Mouse (Mus musculus): ENCODE results near the gene Il18r1.

Il18r1 gene

GRCm38 (mm10) chr1:40494594-40494993 lies 29.2 kb downstream of the Il18r1 start:
- no peak for DNase-seq (ENCODE audit: low spot score in 2 of 2)

GRCm38 (mm10) chr1:40499708-40500107 lies 34.4 kb downstream of the Il18r1 start:
- DNase-seq (ENCODE audit: low spot score in 2 of 2): no peak

GRCm38 (mm10) chr1:40501126-40501525 lies 35.8 kb downstream of the Il18r1 start:
- DNase-seq (ENCODE audit: low spot score in 2 of 2): no peak

GRCm38 (mm10) chr1:40501546-40502398 lies 36.4 kb downstream of the Il18r1 start:
- no peak for DNase-seq (ENCODE audit: low spot score in 2 of 2)

- no peak for DNase-seq (ENCODE audit: low spot score in 2 of 2)
These were observed 39.2 kb downstream of the Il18r1 start for GRCm38 (mm10) chr1:40504548-40504947.

- no peak for DNase-seq (ENCODE audit: low spot score in 2 of 2)
These were observed 49.7 kb downstream of the Il18r1 start, which contains the start of gene Il18rap for GRCm38 (mm10) chr1:40514851-40515585. Gene Il18rap, plus strand, starts transcription at chr1:40515362.

- no peak for DNase-seq (ENCODE audit: low spot score in 2 of 2)
These were observed 51.0 kb downstream of the Il18r1 start for GRCm38 (mm10) chr1:40516364-40516763.

GRCm38 (mm10) chr1:40522918-40523317 lies 57.6 kb downstream of the Il18r1 start:
- no peak for DNase-seq (ENCODE audit: low spot score in 2 of 2)

- no peak for DNase-seq (ENCODE audit: low spot score in 2 of 2)
These were observed 58.8 kb downstream of the Il18r1 start for GRCm38 (mm10) chr1:40523971-40524722.

GRCm38 (mm10) chr1:40529287-40529686 lies 63.9 kb downstream of the Il18r1 start:
- DNase-seq (ENCODE audit: low spot score in 2 of 2): no peak

GRCm38 (mm10) chr1:40537577-40537976 lies 72.2 kb downstream of the Il18r1 start:
- no peak for DNase-seq (ENCODE audit: low spot score in 2 of 2)

GRCm38 (mm10) chr1:40544650-40545049 lies 79.3 kb downstream of the Il18r1 start:
- DNase-seq (ENCODE audit: low spot score in 2 of 2): peak; percentile 8 to 50

- no peak for DNase-seq (ENCODE audit: low spot score in 2 of 2)
These were observed 81.3 kb downstream of the Il18r1 start for GRCm38 (mm10) chr1:40546645-40547044.

- DNase-seq (ENCODE audit: low spot score in 2 of 2): no peak
These were observed 81.8 kb downstream of the Il18r1 start for GRCm38 (mm10) chr1:40547064-40547572.

- no peak for DNase-seq (ENCODE audit: low spot score in 2 of 2)
These were observed 82.4 kb downstream of the Il18r1 start for GRCm38 (mm10) chr1:40547762-40548161.
